Mouse (Mus musculus): ENCODE data around the gene Nfkbie. TPM values are rescaled to one million over a fixed set of nuclear protein-coding genes. Genes with fewer than 3 reads are reported as not detected.

The Nfkbie gene
- total and polyA plus RNA-seq, 2 experiments from 2014 or later: 1.2 to 1.7 TPM

DNA sequence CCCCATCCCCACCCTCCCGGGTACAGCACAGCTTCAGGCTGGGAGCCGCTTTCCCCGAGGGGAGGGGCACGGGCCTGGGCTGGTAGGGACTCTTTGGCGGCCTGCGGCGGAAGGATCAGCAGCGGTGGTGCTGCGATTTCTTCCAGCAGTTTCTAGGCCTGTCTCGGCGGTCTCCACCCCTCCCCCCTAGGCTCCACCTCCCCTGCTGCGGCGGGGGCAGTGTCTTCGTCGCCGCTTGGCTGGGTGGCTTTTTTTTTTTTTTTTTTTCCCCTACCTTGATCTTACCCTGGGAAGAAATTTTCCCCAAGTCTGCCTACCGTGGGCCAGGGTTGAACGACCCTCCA is 18.2 kb downstream of the Nfkbie start:
- peaks cover 31% of the 10 kb centered on the region for H3K36me3 ChIP-seq (replicated peaks; ENCODE audit: control insufficient read depth, insufficient read depth, low read length)
- 0% methylated on average over 17 of the region's 18 CpGs for WGBS
- H3K27ac ChIP-seq (ENCODE audit: low read depth): peak overlapping the region; percentile 97
- peak; percentile 92 for DNase-seq (ENCODE audit: low spot score)
- no peaks in the 10 kb centered on the region for H3K27me3 ChIP-seq (ENCODE audit: control insufficient read depth, insufficient read depth, low read length)
- peak; percentile 78; the same call in 1 of the 2 replicates for TF ChIP-seq EP300 (IDR thresholded peaks at IDR 0.05; ENCODE audit: low read depth)
- TF ChIP-seq CTCF (IDR thresholded peaks at IDR 0.05; ENCODE audit: low read depth): no peak
- peak overlapping the region; percentile 94 for H3K4me3 ChIP-seq (ENCODE audit: low read depth, low read length)
- peak; percentile 68 for ATAC-seq (ENCODE audit: insufficient read depth, low read depth)
- peaks cover 21% of the 10 kb centered on the region; the same call in 1 of the 2 replicates for H3K4me1 ChIP-seq (ENCODE audit: control insufficient read depth, insufficient read depth)
- H3K9ac ChIP-seq (replicated peaks; ENCODE audit: low read depth, low read length): peak overlapping the region; percentile 80
- peak overlapping the region; percentile 77 for H3K4me2 ChIP-seq (ENCODE audit: low read depth, low read length)
- H3K9me3 ChIP-seq (replicated peaks; ENCODE audit: control insufficient read depth, low read length): no peaks in the 10 kb centered on the region

DNA sequence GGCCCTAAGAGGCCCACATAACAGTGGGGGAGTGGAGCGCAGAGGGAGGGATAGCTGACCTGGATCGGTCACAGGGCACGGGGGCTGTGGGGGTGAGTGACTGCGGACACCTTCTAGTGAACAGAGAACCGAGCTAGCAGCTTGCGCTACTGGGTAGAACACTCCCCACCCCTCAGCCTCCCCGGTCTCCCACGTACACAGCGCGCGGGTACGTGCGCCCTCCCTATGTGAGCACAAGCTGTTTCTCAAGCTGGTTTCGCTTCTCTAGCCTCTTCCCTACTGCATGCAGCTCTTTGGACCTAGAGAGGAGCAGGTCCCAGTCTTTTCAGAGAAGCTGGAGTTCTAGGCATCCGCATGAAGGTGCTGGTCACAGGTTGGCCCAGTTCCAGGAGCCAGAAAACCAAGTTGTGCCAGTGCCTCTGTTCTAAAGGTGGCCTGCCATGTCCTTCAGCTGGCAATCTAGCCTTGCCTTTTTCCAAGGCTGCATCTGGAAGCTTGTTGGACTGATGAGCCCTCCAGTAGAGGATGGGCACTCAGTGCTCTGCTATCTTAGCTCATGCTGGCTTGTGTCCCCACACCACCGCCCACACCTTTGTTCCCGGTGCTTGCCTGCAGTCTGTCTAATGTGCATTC is 18.7 kb downstream of the Nfkbie start:
- DNase-seq (ENCODE audit: low spot score) (no peak), ATAC-seq (ENCODE audit: insufficient read depth, low read depth) (peak; percentile 20)
- TF ChIP-seq EP300 (IDR thresholded peaks at IDR 0.05; ENCODE audit: low read depth) (0 out of 2 replicates have a peak, but pooled peaks have one; percentile 13), CTCF (IDR thresholded peaks at IDR 0.05; ENCODE audit: low read depth) (no peak)
- H3K9ac ChIP-seq (replicated peaks; ENCODE audit: low read depth, low read length): peak overlapping the region; percentile 80
- peak overlapping the region; percentile 77 for H3K4me2 ChIP-seq (ENCODE audit: low read depth, low read length)
- no peaks in the 10 kb centered on the region for H3K27me3 ChIP-seq (ENCODE audit: control insufficient read depth, insufficient read depth, low read length)
- peak overlapping the region; percentile 94 for H3K4me3 ChIP-seq (ENCODE audit: low read depth, low read length)
- peak overlapping the region; percentile 97 for H3K27ac ChIP-seq (ENCODE audit: low read depth)
- no peaks in the 10 kb centered on the region for H3K9me3 ChIP-seq (replicated peaks; ENCODE audit: control insufficient read depth, low read length)
- WGBS: 2% methylated on average over 17 of the region's 17 CpGs
- peaks cover 26% of the 10 kb centered on the region for H3K36me3 ChIP-seq (replicated peaks; ENCODE audit: control insufficient read depth, insufficient read depth, low read length)
- peaks cover 21% of the 10 kb centered on the region; the same call in 1 of the 2 replicates for H3K4me1 ChIP-seq (ENCODE audit: control insufficient read depth, insufficient read depth)

DNA sequence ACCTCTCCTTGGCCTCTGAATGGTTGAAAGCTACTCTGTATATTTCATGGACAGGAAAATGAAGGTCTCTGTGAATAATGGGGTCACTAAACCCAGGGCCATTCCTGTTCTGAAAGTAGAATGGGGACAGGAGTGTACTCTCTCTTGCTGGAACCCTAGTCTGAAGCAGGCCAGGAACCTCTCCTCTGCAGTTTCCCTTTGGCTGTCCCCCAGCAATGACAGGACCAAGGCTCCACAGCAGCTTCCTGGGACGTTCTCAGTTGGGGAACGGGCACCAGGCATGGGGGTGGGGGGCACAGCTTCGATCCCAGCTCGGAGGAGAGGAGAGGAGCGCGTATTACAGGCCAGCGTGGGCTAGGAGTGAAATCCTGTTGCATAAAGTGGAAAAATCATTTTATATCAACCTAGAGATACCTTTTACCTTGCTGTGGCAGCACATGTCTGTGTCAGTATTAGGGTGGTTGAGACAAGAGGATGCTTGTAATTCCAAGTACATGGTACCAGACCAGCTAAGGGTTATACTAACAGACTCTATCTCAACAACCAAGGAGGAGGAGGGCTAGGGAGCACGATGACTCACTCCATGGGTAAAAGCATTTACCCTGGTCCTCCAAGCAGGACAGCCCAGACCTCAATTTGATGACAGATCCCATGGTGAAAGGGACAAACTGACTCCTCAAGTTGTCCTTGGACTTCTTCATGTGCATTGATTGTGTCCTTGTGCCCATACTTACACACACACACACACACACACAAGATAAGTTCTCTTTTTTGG is 19.8 kb downstream of the Nfkbie start:
- no peak overlapping the region for H3K4me2 ChIP-seq (ENCODE audit: low read depth, low read length)
- H3K9ac ChIP-seq (replicated peaks; ENCODE audit: low read depth, low read length): no peak overlapping the region
- 88% methylated on average over 8 of the region's 8 CpGs for WGBS
- H3K36me3 ChIP-seq (replicated peaks; ENCODE audit: control insufficient read depth, insufficient read depth, low read length): peaks cover 15% of the 10 kb centered on the region
- ATAC-seq (ENCODE audit: insufficient read depth, low read depth) (no peak), DNase-seq (ENCODE audit: low spot score) (no peak)
- no peaks in the 10 kb centered on the region for H3K27me3 ChIP-seq (ENCODE audit: control insufficient read depth, insufficient read depth, low read length)
- H3K27ac ChIP-seq (ENCODE audit: low read depth): peak overlapping the region; percentile 97
- H3K9me3 ChIP-seq (replicated peaks; ENCODE audit: control insufficient read depth, low read length): no peaks in the 10 kb centered on the region
- TF ChIP-seq EP300 (IDR thresholded peaks at IDR 0.05; ENCODE audit: low read depth) (no peak), CTCF (IDR thresholded peaks at IDR 0.05; ENCODE audit: low read depth) (no peak)
- no peak overlapping the region for H3K4me3 ChIP-seq (ENCODE audit: low read depth, low read length)
- H3K4me1 ChIP-seq (ENCODE audit: control insufficient read depth, insufficient read depth): peaks cover 21% of the 10 kb centered on the region; the same call in 1 of the 2 replicates

DNA sequence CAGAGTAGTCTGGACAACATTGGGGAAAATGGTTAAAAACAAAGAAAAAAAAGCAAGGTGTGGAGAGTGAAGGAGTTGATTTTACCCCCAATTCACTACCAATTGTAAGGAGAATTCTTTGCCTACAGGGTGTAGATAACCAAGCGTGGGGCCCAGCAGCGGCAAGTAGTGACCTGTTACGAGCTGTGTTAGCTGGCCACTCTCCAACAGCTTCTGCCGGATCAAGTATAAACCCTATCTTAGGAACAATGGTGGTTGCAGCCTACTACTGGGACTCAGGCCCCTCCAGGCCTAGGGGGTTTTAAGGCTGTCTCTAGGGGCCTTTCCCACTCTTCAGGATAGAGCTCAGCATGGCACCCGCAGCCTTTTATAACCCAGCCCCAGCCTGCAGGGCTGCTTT is 22.7 kb downstream of the Nfkbie start:
- Histone ChIP-seq H3K9me3 (replicated peaks; ENCODE audit: control insufficient read depth, low read length) (no peaks in the 10 kb centered on the region), H3K9ac (replicated peaks; ENCODE audit: low read depth, low read length) (0 out of 2 replicates have a peak overlapping the region, but pooled peaks have one; percentile 29), H3K4me2 (ENCODE audit: low read depth, low read length) (no peak overlapping the region; the same call in 1 of the 2 replicates), H3K36me3 (replicated peaks; ENCODE audit: control insufficient read depth, insufficient read depth, low read length) (no peaks in the 10 kb centered on the region), H3K27me3 (ENCODE audit: control insufficient read depth, insufficient read depth, low read length) (no peaks in the 10 kb centered on the region), H3K4me3 (ENCODE audit: low read depth, low read length) (no peak overlapping the region), H3K4me1 (ENCODE audit: control insufficient read depth, insufficient read depth) (peaks cover 20% of the 10 kb centered on the region; the same call in 1 of the 2 replicates), H3K27ac (ENCODE audit: low read depth) (peak overlapping the region; percentile 82)
- ATAC-seq (ENCODE audit: insufficient read depth, low read depth): no peak
- WGBS: 17% methylated on average over 5 of the region's 5 CpGs
- no peak for DNase-seq (ENCODE audit: low spot score)
- TF ChIP-seq EP300 (IDR thresholded peaks at IDR 0.05; ENCODE audit: low read depth): no peak
- TF ChIP-seq CTCF (IDR thresholded peaks at IDR 0.05; ENCODE audit: low read depth): no peak

DNA sequence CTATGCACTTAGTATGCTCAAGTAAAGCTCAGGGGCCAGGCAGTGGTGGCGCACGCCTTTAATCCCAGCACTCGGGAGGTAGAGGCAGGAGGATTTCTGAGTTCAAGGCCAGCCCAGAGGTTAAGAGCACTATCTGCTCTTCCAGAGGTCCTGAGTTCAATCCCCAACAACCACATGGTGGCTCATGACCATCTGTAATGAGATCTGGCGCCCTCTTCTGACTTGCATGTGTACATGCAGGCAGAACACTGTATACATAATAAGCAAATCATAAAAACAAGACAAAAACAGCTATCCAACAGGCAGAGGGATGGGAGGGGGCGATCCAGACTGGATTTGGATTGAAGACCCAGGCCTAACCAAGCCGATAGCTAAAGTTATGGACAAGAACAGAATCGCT is 23.3 kb downstream of the Nfkbie start:
- no peaks in the 10 kb centered on the region for H3K27me3 ChIP-seq (ENCODE audit: control insufficient read depth, insufficient read depth, low read length)
- peak overlapping the region; percentile 82 for H3K27ac ChIP-seq (ENCODE audit: low read depth)
- ATAC-seq (ENCODE audit: insufficient read depth, low read depth): no peak
- H3K9me3 ChIP-seq (replicated peaks; ENCODE audit: control insufficient read depth, low read length): no peaks in the 10 kb centered on the region
- no peaks in the 10 kb centered on the region for H3K36me3 ChIP-seq (replicated peaks; ENCODE audit: control insufficient read depth, insufficient read depth, low read length)
- peaks cover 20% of the 10 kb centered on the region; the same call in 1 of the 2 replicates for H3K4me1 ChIP-seq (ENCODE audit: control insufficient read depth, insufficient read depth)
- 74% methylated on average over 7 of the region's 7 CpGs for WGBS
- H3K9ac ChIP-seq (replicated peaks; ENCODE audit: low read depth, low read length): no peak overlapping the region
- no peak overlapping the region for H3K4me3 ChIP-seq (ENCODE audit: low read depth, low read length)
- no peak overlapping the region for H3K4me2 ChIP-seq (ENCODE audit: low read depth, low read length)
- no peak for DNase-seq (ENCODE audit: low spot score)
- no peak for TF ChIP-seq EP300 (IDR thresholded peaks at IDR 0.05; ENCODE audit: low read depth)
- peak; percentile 59 for TF ChIP-seq CTCF (IDR thresholded peaks at IDR 0.05; ENCODE audit: low read depth)
